Mouse (Mus musculus): Measurements from ENCODE around the gene Coq5.

The Coq5 gene

DNA sequence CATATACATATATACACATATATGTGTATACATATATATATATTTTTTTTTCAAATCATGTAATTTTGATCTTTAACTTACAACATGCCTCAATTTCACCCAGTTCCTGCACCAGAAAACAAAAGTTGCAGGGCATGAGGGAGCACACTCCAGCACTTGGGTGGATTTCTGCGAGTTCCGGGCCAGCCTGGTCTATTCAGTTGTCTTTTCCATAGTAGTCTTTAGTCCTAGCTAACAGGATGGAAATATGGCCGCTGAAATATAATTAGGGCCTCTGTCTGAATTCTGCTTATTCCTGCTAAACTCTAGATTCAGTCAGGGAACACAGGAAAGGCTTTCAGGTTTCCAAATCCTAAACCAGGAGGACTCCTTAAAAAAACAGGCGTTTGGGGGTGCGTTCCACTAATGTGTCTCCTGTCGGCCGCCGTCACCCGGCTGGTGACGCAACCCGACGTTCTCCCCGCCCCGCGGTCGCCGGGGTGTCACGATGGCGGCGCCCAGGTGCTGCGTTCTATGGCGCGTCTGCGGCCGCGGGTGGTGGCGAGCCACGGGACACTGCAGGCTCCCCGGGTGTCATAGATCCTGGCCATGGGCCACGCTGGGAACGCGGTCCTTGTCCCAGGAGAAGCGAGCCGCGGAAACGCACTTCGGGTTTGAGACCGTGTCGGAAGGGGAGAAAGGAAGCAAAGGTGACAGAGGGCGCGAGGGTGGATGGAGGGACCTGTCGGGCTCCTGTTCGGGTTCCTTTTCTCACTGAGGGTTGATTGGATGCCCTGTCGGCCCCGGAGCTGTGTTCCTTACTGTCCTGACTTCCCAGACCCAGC lies at the start of gene Coq5:
Gene Coq5 (plus strand): TSS at position 441 of the 824 bp plus-strand sequence.
- DNase-seq: peak; percentile 83 to 87

DNA sequence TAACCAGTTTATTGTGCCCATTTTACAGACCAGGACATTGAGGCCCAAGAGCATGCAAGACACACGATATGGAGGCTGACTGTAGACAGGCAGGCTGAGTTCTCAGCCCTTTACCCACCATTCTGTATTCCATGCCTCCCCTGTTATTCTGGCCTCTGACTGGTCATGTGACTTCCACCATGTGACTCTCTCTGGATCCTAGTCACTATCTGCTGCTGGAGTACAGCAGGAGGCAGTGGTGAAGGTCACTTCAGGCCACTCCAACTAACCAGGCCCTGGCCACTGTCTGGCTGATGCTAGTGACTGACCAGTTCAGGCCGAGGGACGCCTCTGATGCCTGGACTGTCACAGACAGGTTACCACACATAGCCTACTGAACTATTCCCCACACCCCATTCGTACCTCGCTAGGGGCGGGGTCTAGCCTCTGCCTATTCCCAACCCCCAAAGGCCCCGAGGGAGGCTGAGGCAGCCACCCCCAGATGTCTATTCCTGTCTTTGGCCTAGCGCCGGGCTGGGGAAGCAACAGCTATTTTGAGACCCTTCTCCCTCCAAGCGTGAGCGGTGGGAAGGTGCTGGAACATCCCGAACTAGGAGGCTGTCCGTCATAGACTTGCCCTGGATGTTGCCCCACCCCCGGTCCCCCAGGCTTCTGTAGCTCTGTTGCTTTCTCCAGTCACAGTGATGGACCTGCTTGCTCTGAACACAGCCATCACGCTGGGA lies 48.5 kb upstream of the Coq5 start:
- DNase-seq: no peak

- DNase-seq: no peak
Measured at GRCm38 (mm10) chr5:115231552-115232120, 47.8 kb upstream of the Coq5 start.

DNA sequence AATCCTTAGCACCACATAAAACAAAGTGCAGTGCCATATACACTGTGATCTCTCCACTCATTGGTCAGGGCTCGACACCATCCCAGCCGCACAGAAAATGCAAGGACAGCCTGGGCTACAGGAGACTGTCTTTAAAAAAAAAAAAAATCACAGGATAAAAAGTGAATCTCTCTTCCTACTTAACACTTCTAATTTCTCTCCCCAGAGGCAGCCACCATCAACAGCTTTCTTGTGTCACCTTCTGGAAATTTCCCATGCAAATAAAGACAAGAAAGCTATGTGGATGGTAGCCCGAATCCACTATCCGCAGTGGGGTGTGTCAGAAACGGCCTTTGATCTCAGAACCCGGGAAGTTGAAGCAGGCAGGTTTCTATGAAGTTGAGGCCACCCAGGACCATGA lies 47.0 kb upstream of the Coq5 start:
- DNase-seq: no peak

DNA sequence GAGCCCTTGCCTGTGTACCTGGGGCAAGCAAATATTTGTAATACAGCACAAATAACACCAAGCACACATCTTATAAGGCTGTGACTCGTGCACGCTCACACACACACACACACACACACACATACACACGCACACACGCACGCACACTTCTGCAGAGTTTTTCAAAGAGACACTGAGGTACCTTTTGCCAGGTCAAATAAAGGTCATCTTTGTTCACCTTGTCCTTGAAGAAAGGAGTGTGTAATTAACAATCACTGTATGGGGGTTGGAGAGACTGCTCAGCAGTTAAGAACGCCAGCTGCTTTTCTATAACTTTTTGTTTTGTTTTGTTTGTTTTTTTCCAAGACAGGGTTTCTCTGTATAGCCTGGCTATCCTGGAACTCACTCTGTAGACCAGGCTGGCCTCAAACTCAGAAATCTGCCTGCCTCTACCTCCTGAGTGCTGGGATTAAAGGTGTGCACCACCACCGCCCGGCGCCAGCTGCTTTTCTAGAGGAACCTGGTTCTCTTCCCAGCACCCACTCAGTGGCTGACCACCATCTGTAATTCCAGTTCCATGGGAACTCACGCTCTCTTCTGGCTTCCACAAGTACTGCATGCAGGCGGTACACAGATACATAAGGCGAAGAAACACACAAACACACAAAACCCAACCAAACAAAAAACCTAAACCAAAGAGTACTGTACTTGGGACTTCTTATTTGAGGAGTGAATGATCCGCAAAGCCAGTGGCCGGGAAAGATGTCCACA lies 46.3 kb upstream of the Coq5 start:
- DNase-seq: no peak

GRCm38 (mm10) chr5:115234519-115234918 lies 44.9 kb upstream of the Coq5 start:
- no peak for DNase-seq

DNA sequence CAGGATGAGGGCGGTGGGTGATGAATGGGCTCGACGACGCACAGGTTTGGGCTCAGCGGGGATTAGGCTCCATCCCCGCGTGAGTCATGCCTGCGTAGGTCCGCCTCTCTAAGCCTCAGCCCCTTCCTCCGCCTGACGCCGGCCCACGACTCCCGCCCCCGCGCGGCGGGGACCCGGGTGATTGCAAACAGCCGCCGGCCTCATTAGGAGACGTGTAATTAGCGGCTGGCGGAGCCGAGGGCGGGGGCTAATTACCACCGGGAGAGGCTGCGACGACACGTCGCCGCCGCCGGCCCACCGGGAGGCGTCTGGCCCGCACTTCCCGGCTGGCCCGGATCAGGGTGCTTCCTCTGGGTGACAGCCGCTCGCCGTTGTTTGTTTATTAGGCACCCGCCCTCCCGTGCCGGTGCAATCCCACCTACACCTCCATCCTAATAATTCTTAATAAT lies 44.1 kb upstream of the Coq5 start:
- DNase-seq: peak; percentile 64 to 65

DNA sequence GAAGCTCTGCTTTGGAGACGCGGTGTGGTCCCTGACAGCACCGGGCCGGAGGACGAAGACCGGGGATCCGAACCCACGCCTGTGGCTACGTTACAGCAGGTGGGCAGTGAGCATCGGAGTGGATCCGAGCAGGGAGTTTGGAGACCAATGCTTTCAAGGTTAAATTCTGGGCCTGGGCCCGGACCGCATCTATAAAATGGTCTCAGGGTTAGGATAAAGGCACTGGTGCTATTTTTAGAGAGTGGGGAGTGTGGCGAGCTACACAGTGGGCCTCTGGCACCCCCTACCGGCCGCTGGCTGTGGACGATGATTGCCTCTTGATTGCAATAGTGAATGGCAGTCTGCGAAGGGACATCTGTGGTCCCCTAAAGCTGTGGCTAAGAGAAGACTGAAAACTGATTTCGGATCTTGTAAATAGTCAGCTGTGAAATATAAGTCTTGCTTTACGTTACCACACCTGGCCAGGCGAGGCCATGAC lies 43.6 kb upstream of the Coq5 start, which contains the start of gene Pop5:
Gene Pop5 (plus strand): TSS at position 51 of the 478 bp plus-strand sequence.
- peak; percentile 85 to 86 for DNase-seq

GRCm38 (mm10) chr5:115237803-115238728 lies 41.4 kb upstream of the Coq5 start:
- DNase-seq: peak; percentile 94 to 95

DNA sequence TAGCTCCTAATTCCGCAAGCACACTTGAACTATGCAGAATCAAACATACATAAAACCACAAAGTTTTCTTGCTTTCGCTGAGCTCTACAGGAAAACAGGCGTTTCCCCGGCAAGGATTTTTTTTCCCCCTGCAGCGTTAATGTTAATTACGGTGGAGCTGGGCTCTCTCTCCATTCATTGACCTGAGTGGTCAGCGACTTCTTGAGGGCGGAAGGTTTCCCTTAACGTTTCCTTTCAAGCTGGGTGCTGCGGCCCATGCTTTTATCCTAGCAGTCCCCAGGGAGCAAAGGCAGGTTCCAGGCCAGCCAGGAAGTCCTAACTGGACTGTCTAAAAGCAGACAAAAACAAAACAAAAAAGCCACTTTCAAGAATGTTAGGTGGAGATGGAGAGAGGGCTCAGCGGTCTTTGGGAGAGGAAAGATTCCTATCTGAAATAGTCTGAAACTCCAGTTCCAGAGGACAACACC lies 40.7 kb upstream of the Coq5 start:
- DNase-seq: peak in 1 of 2 experiments; percentile 9

DNA sequence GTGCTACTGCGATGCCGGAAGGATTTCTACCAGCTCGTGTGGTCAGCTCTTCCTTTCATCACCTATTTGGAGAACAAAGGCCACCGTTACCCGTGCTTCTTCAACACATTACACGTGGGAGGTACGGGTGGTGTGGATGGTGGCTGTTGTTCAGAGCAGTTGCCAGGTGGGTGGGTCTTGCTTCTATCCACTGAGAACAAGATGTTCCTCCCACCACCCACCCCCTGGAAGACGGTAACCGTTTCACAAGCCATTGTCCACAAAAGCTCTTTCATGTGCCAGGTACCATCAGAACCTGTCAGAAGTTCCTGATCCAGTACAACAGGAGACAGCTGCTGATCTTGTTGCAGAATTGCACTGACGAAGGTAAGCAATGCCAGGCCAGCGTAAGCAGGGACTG lies 39.3 kb upstream of the Coq5 start:
- DNase-seq: no peak

DNA sequence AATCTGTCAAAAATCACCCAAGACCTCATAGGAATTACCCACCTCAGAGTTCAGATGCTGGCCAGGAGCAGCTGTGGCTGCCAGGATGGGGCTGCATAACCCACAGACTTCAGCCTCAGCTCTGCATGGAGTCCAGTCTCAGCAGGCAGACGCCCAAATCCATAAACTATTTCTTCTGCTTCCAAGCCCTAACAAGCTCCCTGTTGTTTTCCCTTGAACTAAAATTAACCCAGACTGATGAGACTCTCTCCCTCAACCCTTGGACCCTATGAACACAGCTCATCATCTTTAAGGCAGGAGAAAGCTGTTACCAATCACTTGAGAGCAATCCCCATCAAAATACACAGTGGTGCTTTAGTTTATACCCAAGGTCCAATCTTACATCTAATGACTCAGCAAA lies 24.0 kb upstream of the Coq5 start:
- DNase-seq: no peak

- DNase-seq: no peak
Measured at GRCm38 (mm10) chr5:115256909-115257546, 22.4 kb upstream of the Coq5 start.

DNA sequence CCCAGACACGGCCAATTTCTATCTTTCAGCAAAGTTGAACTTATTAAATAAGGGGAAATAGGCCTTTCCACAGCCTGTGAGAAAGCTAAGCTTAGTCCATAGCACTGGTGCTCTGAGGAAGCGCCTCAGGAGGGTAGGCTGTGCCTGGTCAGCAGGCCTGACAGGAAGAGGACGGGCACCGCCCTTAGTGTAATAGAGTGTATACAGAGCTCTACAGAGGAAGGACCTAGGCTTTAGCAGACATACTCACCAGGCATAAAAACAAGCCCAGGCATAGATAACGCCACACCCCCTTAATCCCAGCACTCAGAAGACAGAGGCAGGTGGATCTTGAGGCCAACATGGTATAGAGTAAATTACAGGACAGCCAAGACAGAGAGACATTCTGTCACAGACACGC lies 19.1 kb upstream of the Coq5 start:
- DNase-seq: peak in 1 of 2 experiments; percentile 19

DNA sequence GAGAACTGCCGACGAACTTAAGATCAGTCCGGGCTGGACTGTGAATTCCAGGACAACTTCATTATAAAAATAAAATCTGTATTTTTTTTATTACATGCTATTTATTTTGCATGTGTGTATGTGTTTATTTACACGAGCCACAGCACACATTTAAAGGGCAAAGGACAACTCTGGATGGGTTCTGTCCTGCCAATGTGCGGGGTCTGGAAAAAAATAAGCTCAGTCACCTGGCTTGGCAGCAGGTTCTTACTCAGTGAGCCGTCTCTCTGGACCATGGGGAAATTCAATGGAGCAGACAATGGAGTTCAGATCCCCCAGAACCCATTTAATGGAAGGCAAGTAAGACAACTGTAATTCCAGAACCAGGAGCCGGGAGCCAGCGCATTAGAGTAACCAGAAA lies 18.3 kb upstream of the Coq5 start:
- DNase-seq: no peak

DNA sequence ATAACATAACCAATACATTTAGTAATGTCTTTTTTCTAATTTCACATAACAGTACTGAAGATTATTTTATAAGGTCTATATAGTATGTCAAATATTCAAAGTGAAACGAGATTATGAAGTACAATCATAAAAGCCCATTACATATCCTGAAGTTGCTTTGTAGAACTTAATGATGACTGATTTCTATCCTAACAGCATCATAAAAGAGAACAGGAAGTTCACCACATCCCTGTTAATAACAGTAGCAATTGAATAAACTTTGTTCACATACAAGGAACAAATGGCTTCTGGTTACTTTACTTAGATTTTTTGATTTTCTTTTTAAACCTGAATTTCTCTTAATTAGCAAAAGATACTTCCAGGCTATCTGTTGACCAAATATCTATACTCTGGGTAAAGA lies 17.6 kb upstream of the Coq5 start:
- no peak for DNase-seq

GRCm38 (mm10) chr5:115262502-115263291 lies 16.8 kb upstream of the Coq5 start:
- DNase-seq: no peak

DNA sequence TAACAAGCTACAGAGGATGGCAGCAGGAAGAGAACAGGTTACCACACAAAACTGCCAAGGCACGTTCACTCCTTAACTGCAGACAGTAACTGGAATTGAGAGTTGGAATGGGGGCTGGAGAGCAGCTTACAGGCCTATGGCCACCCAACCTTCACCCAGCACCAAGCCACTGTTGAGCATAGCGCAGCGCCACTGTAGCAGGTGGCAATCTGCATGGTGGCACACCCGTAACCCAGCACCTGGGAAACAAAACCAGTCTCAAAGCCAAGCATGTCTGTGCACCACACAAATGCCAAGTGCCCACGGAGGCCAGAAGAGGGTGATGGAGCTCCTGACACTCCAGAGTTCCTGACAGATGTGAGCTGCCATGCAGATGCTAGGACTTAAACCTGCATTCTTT lies 13.1 kb upstream of the Coq5 start:
- DNase-seq: no peak

DNA sequence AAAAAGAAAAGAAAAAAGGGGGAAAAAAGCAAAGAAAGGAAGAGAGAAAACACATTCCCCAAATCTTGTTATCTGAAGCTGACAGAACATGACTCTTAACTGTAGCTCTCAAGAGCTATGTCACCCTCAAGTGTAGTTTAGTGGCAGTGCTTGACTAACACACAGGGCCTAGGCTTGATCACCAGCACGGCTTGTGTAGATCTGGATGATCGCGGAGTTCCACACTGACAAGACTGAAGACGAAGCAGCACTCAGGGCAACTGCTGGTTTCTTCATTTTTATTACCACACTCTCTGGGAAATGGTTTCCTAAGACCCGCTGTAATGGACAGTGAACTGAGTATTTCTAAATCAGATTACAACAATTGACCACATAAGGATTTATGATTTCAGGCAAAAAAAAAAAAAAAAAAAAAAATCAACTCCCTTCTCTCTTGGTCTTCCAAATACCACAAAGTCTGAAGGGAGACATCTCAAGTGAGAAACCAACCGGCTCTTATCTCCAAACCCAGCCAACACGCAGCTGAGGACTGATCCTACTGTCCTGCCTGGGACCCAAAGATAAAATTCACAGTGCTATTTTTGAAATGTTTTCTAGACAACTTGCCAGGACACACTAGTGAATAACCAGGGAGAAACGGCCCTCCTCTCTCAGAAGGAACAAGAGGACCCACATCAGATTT lies 12.5 kb upstream of the Coq5 start:
- DNase-seq: no peak

Measured in lung, adult 18-20 months (tissue).